Mouse (Mus musculus) stomach, postnatal 0 days (tissue): ENCODE measurements around the gene Siah1a. TPM values are rescaled to one million over a fixed set of nuclear protein-coding genes. Genes with fewer than 3 reads are reported as not detected.

Experiments used
- ATAC-seq: fragments of 200-750 bp; cut with Nextera tagmentation; 2 replicates; pipeline ENCODE4 v1.8.0; 2017; ENCODE audit not compliant: low FRiP score, low TSS enrichment
- DNase-seq: peaks from one replicate; pipeline ENCODE4 v3.0.0-alpha.2; 2016; ENCODE audit warnings: low spot score
- H3K27ac ChIP-seq: fragments of 300-500 bp; sonication (generic); replicated peaks from 2 replicates; pipeline ENCODE4 v1.5.1; 2014; ENCODE audit warnings: mild to moderate bottlenecking, control low read depth
- H3K27me3 ChIP-seq: fragments of 300-500 bp; sonication (generic); 2 replicates; pipeline ENCODE4 v1.6.1; 2014; ENCODE audit warnings: low read length; ENCODE audit not compliant: control insufficient read depth, insufficient read depth
- H3K36me3 ChIP-seq: fragments of 300-500 bp; sonication (generic); 2 replicates; pipeline ENCODE4 v1.6.1; 2014; ENCODE audit warnings: low read length, mixed read lengths; ENCODE audit not compliant: control insufficient read depth, insufficient read depth
- H3K4me1 ChIP-seq: fragments of 300-500 bp; sonication (generic); replicated peaks from 2 replicates; pipeline ENCODE4 v1.6.1; 2014; ENCODE audit warnings: antibody characterized with exemption; ENCODE audit not compliant: control insufficient read depth, insufficient read depth
- H3K4me2 ChIP-seq: fragments of 300-500 bp; sonication (generic); replicated peaks from 2 replicates; pipeline ENCODE4 v1.6.1; 2014; ENCODE audit warnings: low read depth, mild to moderate bottlenecking, control low read depth, moderate library complexity
- H3K4me3 ChIP-seq: fragments of 300-500 bp; sonication (generic); 2 replicates; pipeline ENCODE4 v1.5.1; 2014; ENCODE audit warnings: low read depth, low read length, control low read depth
- H3K9ac ChIP-seq: fragments of 300-500 bp; sonication (generic); 2 replicates; pipeline ENCODE4 v1.6.1; 2014; ENCODE audit warnings: mild to moderate bottlenecking, low read length, control low read depth, mixed read lengths
- H3K9me3 ChIP-seq: fragments of 300-500 bp; sonication (generic); 2 replicates; pipeline ENCODE4 v1.6.1; 2016; ENCODE audit warnings: low read length; ENCODE audit not compliant: control insufficient read depth
- CTCF ChIP-seq: IDR thresholded peaks from 2 replicates; pipeline ENCODE4 v1.5.1; 2016; ENCODE audit warnings: antibody characterized with exemption, low read depth, mild to moderate bottlenecking, moderate library complexity
- EP300 ChIP-seq: optimal IDR thresholded peaks from 2 replicates; pipeline ENCODE3; 2016; ENCODE audit warnings: antibody characterized with exemption
- WGBS: fragments of 180-500 bp; shearing (Covaris S2); extraction: QIAGEN DNeasy Blood & Tissue Kit; methylation state at CpG from one replicate; pipeline ENCODE4 v1.1.7; 2014; 5-methylcytosine and 5-hydroxymethylcytosine counted together
- polyA plus RNA-seq: library from polyadenylated mRNA; unstranded; fragments of >200 nt; fragmentation: Nextera tagmentation; extraction: Ambion mirVana; gene quantifications from 2 replicates; pipeline ENCODE4 v1.2.1, GENCODE M21; 2015

Gene Siah1a
- polyA plus RNA-seq, result 36.3 and 41.0 TPM in 2 replicates

- Histone ChIP-seq H3K27ac (peak within 1 kb of the TSS; percentile 99), H3K27me3 (no peaks in the 10 kb centered on the region), H3K4me3 (peak within 1 kb of the TSS; percentile 91), H3K36me3 (no peaks in the 10 kb centered on the region), H3K4me1 (no peaks in the 10 kb centered on the region; the same call in 1 of the 2 replicates), H3K9ac (peak within 1 kb of the TSS; percentile 98), H3K9me3 (no peaks in the 10 kb centered on the region), H3K4me2 (peak within 1 kb of the TSS; percentile 72)
- 1% methylated on average over 34 of the region's 88 CpGs for WGBS
- TF ChIP-seq CTCF, result no peak
- no peak for TF ChIP-seq EP300
- DNase-seq (peak; percentile 72), ATAC-seq (peak; percentile 82)
Measured at GRCm38 (mm10) chr8:86745221-86745934, at the start of gene Siah1a, which contains the start of gene Gm10638. TSS of gene Siah1a (minus strand) at chr8:86745934. TSS of gene Gm10638 (plus strand) at chr8:86745699.

DNA sequence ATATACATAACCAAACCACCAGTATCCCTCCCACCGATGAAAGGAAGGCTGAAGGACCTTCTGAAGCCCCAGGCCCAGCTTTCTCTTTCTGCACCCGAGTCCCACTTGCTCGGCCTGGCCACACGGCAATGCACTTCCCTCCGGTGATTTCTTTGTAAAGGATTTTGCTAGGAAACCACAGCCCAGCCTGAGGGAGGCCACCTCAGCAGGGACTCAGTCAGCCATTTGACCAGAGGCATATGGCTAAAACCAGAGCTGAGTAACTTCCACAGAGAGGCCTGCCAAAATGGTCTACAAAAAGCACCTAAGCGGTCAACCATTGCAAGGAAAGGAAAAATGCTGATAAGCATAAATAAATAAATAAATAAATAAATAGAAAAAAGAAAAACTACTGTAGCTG, 49.0 kb upstream of the Siah1a start:
- Histone ChIP-seq H3K27ac (no peak overlapping the region), H3K9ac (no peak overlapping the region), H3K36me3 (no peaks in the 10 kb centered on the region), H3K27me3 (no peaks in the 10 kb centered on the region), H3K4me3 (no peak overlapping the region), H3K9me3 (no peaks in the 10 kb centered on the region), H3K4me1 (no peaks in the 10 kb centered on the region), H3K4me2 (no peak overlapping the region)
- no peak for DNase-seq
- TF ChIP-seq EP300 (no peak), CTCF (no peak)
- ATAC-seq, result no peak
- 56% methylated on average over 6 of the region's 6 CpGs for WGBS

GRCm38 (mm10) chr8:86791542-86791941, 45.8 kb upstream of the Siah1a start:
- ATAC-seq, result peak; percentile 36; the same call in 1 of the 2 replicates
- Histone ChIP-seq H3K27ac (no peak overlapping the region), H3K9me3 (no peaks in the 10 kb centered on the region), H3K4me3 (no peak overlapping the region), H3K4me1 (no peaks in the 10 kb centered on the region; the same call in 1 of the 2 replicates), H3K27me3 (no peaks in the 10 kb centered on the region), H3K4me2 (no peak overlapping the region), H3K36me3 (no peaks in the 10 kb centered on the region), H3K9ac (no peak overlapping the region)
- no peak for DNase-seq
- no peak for TF ChIP-seq EP300
- no peak for TF ChIP-seq CTCF
- 57% methylated on average over 6 of the region's 6 CpGs for WGBS

DNA sequence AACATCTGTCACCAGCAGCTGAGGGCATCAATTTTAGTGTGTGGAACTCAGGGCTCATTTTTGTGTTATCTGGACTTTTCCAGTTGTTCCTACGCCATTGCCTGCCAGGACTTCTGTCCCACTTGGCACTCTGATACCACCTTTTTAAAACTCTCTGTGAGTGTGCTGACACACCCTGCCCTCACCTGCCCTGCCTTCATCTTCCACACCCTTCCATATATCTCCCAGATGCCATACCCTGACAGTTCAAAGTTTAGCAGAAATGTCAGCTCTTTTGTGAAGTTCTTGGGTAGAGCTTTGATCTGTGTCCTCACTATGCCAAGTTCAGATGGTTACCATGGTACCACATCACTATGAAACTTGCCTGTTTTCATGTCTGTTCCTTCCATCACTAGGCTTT, 43.8 kb upstream of the Siah1a start:
- Histone ChIP-seq H3K4me3 (no peak overlapping the region), H3K27ac (peak overlapping the region; percentile 80), H3K9ac (no peak overlapping the region), H3K4me2 (no peak overlapping the region), H3K27me3 (no peaks in the 10 kb centered on the region), H3K9me3 (no peaks in the 10 kb centered on the region), H3K4me1 (no peaks in the 10 kb centered on the region; the same call in 1 of the 2 replicates), H3K36me3 (no peaks in the 10 kb centered on the region)
- peak; percentile 91 for TF ChIP-seq EP300
- no peak for TF ChIP-seq CTCF
- WGBS, result 54% methylated on average over 1 of the region's 1 CpGs
- DNase-seq, result no peak
- 0 out of 2 replicates have a peak, but pooled peaks have one; percentile 21 for ATAC-seq

GRCm38 (mm10) chr8:86787891-86788420, 42.2 kb upstream of the Siah1a start:
- 49% methylated on average over 12 of the region's 12 CpGs for WGBS
- peak overlapping the region; percentile 80 for H3K27ac ChIP-seq
- no peak overlapping the region for H3K9ac ChIP-seq
- H3K27me3 ChIP-seq, result no peaks in the 10 kb centered on the region
- H3K4me1 ChIP-seq, result no peaks in the 10 kb centered on the region; the same call in 1 of the 2 replicates
- TF ChIP-seq CTCF (no peak), EP300 (no peak)
- DNase-seq, result no peak
- no peak for ATAC-seq
- H3K4me3 ChIP-seq, result no peak overlapping the region
- no peaks in the 10 kb centered on the region for H3K9me3 ChIP-seq
- H3K36me3 ChIP-seq, result no peaks in the 10 kb centered on the region
- H3K4me2 ChIP-seq, result no peak overlapping the region

GRCm38 (mm10) chr8:86786498-86786897, 40.8 kb upstream of the Siah1a start:
- no peaks in the 10 kb centered on the region; the same call in 1 of the 2 replicates for H3K4me1 ChIP-seq
- TF ChIP-seq CTCF (no peak), EP300 (no peak)
- H3K27me3 ChIP-seq, result no peaks in the 10 kb centered on the region
- H3K27ac ChIP-seq, result no peak overlapping the region
- no peaks in the 10 kb centered on the region for H3K9me3 ChIP-seq
- no peak overlapping the region for H3K4me3 ChIP-seq
- ATAC-seq, result no peak
- H3K4me2 ChIP-seq, result no peak overlapping the region
- H3K9ac ChIP-seq, result no peak overlapping the region
- no peaks in the 10 kb centered on the region for H3K36me3 ChIP-seq
- WGBS, result 60% methylated on average over 5 of the region's 5 CpGs
- no peak for DNase-seq
